Mouse (Mus musculus) right cerebral cortex, postnatal 14 days (tissue): ENCODE results near the gene 4930435E12Rik.

ENCODE experiments used
- DNase-seq: peaks from one replicate; pipeline ENCODE4 v3.0.0; 2022

4930435E12Rik gene

GRCm38 (mm10) chr16:38768386-38768785, 60.2 kb downstream of the 4930435E12Rik start:
- no peak for DNase-seq

DNA sequence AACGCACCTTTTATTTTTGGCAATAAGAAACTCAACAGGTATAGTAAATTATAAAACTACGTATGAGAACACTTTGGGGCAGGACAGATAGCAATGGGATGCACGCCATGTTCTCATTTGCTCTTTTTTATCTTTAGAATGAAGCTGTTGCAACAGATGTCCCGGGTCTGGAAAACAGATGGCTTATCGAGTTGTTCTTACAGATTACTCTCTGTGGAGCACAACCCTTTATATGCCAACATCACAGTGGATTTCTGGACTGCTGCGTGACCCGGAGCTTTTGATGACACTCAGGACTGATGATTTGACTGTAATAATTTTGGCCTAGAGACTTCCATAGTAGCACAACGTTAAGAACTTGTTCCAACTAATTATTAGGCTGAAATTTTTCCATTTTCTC, 60.8 kb downstream of the 4930435E12Rik start:
- DNase-seq: no peak

DNA sequence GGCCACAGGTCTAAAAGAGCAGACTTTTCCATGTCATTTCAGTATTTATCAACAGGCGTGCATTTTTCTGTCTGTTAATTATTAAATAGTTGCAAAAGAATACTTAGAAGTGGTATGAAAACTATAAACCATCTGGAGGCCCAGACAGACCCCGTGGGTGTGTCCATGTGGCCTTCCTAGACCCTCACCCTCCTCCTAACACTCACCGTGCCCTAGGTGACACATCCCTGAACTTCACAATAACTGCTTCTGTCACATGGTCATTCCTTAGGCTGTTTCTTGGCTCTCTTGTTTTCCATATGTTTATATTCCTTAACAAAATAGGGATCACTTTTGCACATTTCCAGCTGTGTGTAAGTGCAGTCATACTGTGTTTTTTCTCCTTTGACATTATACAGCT, 61.9 kb downstream of the 4930435E12Rik start:
- no peak for DNase-seq

DNA sequence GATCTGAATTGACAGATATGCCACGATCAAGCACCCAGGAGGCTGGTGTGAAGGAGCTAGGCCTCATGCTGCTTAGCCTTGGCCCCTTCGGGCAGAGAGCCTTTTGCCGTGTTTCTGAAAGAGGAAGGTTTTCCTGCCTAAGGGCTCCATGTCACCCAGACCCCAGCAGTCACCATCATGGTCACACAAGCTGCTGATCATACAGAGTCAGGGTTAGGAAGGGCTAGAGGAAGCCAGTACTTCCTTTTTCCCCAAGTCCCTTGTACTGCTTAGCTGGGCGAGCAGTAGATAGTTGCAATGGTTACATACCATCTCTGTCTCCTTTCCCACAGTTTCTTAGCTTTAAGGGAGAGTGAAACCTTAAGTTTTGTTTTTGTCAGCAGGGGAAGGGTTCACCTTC, 65.0 kb downstream of the 4930435E12Rik start:
- no peak for DNase-seq

DNA sequence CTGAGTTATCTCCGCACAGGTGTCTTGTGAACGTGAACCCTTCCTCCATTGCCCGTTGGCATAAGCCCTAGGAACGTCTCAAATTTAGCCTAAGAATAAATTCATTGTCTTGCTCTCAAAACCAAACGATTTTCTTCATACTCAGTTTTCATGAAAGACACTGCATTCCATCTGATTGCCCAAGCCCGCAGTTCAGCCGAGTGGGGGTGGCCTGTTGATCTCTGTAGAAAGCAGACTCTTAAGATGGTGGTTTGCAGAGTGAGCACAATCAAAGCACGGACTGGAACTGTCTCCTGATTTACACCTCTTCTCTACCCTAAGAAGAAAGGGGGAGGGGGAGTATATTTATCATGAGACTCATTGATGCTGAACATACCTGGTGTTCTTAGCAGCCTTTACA, 66.1 kb downstream of the 4930435E12Rik start:
- no peak for DNase-seq
